Mouse (Mus musculus): ENCODE data around the gene Ppp4r3a. TPM values are rescaled to one million over a fixed set of nuclear protein-coding genes. Genes with fewer than 3 reads are reported as not detected.
A peak's percentile ranks its signal among the peaks of the same experiment; 100 is the strongest.

Gene Ppp4r3a
- polyA plus RNA-seq, 1 experiment from 2014 or later = 39.9 TPM

DNA sequence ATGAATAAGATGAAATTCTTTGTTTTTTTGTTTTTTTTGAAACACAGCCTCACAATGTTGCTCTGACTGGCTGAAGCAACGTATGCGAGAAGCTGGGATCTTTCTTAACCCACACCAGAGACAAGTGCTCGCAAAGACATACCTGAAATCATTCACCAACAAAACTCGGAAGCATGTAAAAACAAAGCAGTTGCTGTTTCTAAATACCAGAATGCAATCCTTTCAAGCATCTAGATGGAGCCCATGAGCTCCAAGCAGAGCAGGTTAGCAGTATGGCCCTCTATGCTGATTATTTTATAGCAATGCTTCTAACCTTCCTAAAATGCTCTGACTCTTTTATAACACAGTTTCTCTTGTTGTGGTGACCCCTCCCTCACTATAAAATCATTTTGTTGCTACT lies 735 bp upstream of the Ppp4r3a start:
- no peak for ATAC-seq (ENCODE audit: insufficient read depth, low FRiP score, low read depth)

DNA sequence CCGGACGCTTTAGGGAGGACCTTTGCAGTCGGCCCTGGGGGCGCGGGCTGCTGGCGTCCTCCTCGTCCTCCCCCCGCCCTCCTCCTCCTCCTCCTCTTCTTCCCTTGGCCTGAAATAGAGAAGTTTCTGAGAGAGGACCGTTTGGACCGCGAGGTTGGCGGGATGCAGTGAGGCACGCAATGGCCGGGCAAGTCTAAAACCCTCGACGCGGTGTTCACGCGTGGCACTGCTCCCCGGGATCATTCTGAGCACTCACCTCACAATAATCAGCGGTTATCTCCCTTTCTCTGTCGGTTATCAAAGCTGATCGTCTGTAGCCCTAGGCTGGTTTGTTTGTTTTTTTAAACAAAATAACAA lies 315 bp upstream of the Ppp4r3a start:
- Histone ChIP-seq H3K4me3 (replicated peaks) (peak overlapping the region; percentile 84), H3K4me1 (peaks cover 11% of the 10 kb centered on the region), H3K27ac (peak overlapping the region; percentile 99), H3K9ac (peak overlapping the region; percentile 80), H3K9me3 (no peaks in the 10 kb centered on the region), H3K27me3 (replicated peaks) (no peaks in the 10 kb centered on the region), H3K4me2 (peak overlapping the region; percentile 67), H3K36me3 (0 out of 2 replicates have a peak, but pooled peaks cover 2% of the 10 kb centered on the region)
- WGBS = 0% methylated on average over 23 of the region's 23 CpGs
- ATAC-seq (ENCODE audit: insufficient read depth, low FRiP score, low read depth) = no peak; the same call in 1 of the 2 replicates

More for the DNA sequence above, 735 bp upstream of the Ppp4r3a start:
- Histone ChIP-seq H3K36me3 (0 out of 2 replicates have a peak, but pooled peaks cover 2% of the 10 kb centered on the region), H3K9me3 (no peaks in the 10 kb centered on the region), H3K4me1 (peaks cover 11% of the 10 kb centered on the region), H3K27me3 (replicated peaks) (no peaks in the 10 kb centered on the region), H3K4me3 (replicated peaks) (peak overlapping the region; percentile 84), H3K4me2 (peak overlapping the region; percentile 67), H3K27ac (peak overlapping the region; percentile 99), H3K9ac (0 out of 2 replicates have a peak overlapping the region, but pooled peaks have one; percentile 80)
- 11% methylated on average over 4 of the region's 4 CpGs for WGBS

- peak overlapping the region; percentile 84 for H3K4me3 ChIP-seq (replicated peaks)
- under 1% methylated on average over 69 of the region's 69 CpGs for WGBS
Measured at GRCm38 (mm10) chr12:101082296-101083075, 1.0 kb downstream of the Ppp4r3a start.

DNA sequence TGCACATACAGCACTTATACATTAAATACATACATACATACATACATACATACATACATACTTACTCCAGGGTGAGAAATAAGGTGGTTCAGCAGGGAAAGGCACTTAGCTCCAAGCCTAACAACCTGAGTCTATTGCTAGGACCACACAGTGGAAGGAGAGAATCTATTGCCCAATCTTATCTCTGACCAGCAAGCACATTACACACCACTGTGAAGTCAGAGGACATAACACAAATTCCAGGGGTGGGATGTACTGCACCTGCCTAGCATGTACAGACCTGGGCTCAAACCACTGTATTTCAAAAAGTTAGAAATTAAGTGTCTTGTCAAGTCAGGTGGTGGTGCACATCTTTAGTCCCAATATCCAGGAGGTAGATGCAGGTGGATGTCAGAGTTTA lies 5.5 kb downstream of the Ppp4r3a start:
- Histone ChIP-seq H3K9me3 (no peaks in the 10 kb centered on the region), H3K4me2 (no peak overlapping the region), H3K4me1 (peaks cover 9% of the 10 kb centered on the region; the same call in 1 of the 2 replicates), H3K27me3 (replicated peaks) (no peaks in the 10 kb centered on the region), H3K4me3 (replicated peaks) (no peak overlapping the region), H3K9ac (no peak overlapping the region), H3K36me3 (peaks cover 2% of the 10 kb centered on the region; the same call in 1 of the 2 replicates), H3K27ac (no peak overlapping the region)
- ATAC-seq (ENCODE audit: insufficient read depth, low FRiP score, low read depth) = no peak

More at GRCm38 (mm10) chr12:101082296-101083075, 1.0 kb downstream of the Ppp4r3a start:
- Histone ChIP-seq H3K4me2 (peak overlapping the region; percentile 71), H3K36me3 (0 out of 2 replicates have a peak, but pooled peaks cover 2% of the 10 kb centered on the region), H3K27me3 (replicated peaks) (no peaks in the 10 kb centered on the region), H3K9me3 (no peaks in the 10 kb centered on the region), H3K4me1 (peaks cover 15% of the 10 kb centered on the region), H3K27ac (peak overlapping the region; percentile 99), H3K9ac (peak overlapping the region; percentile 97)
- peak; percentile 0; the same call in 1 of the 2 replicates for ATAC-seq (ENCODE audit: insufficient read depth, low FRiP score, low read depth)

GRCm38 (mm10) chr12:101075433-101075832 lies 8.1 kb downstream of the Ppp4r3a start:
- Histone ChIP-seq H3K9me3 (no peaks in the 10 kb centered on the region), H3K4me2 (no peak overlapping the region), H3K27ac (no peak overlapping the region), H3K27me3 (replicated peaks) (no peaks in the 10 kb centered on the region), H3K36me3 (peaks cover under 1% of the 10 kb centered on the region; the same call in 1 of the 2 replicates), H3K4me1 (0 out of 2 replicates have a peak, but pooled peaks cover 5% of the 10 kb centered on the region), H3K4me3 (replicated peaks) (no peak overlapping the region), H3K9ac (no peak overlapping the region)
- WGBS = 90% methylated on average over 3 of the region's 3 CpGs
- ATAC-seq (ENCODE audit: insufficient read depth, low FRiP score, low read depth) = no peak

- 93% methylated on average over 4 of the region's 4 CpGs for WGBS
- no peak overlapping the region for H3K4me3 ChIP-seq (replicated peaks)
- no peaks in the 10 kb centered on the region; the same call in 1 of the 2 replicates for H3K36me3 ChIP-seq
- 0 out of 2 replicates have a peak, but pooled peaks cover 5% of the 10 kb centered on the region for H3K4me1 ChIP-seq
- no peak overlapping the region for H3K27ac ChIP-seq
- no peak for ATAC-seq (ENCODE audit: insufficient read depth, low FRiP score, low read depth)
- H3K4me2 ChIP-seq = no peak overlapping the region
- H3K27me3 ChIP-seq (replicated peaks) = no peaks in the 10 kb centered on the region
- no peak overlapping the region for H3K9ac ChIP-seq
- no peaks in the 10 kb centered on the region for H3K9me3 ChIP-seq
Measured at GRCm38 (mm10) chr12:101074821-101075429, 8.6 kb downstream of the Ppp4r3a start.

DNA sequence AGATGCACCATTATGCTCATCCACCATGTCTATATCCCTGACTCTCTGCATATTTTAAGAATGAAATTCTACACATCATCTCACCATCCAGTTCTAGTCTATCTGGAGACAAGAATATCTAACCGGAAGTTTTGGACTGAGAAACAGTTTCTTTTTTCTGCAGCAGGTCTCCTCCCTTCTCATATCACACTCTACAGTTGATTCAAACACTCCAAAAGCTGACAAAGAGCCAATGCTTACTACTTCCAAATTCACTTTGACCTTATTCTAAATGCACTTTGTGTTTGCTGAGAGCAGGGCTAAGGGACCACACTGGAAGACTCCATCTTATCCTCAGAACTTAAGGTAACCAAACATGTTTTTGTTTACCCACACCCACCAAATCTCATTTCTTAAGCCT lies 13.7 kb downstream of the Ppp4r3a start:
- Histone ChIP-seq H3K4me1 (no peaks in the 10 kb centered on the region), H3K4me2 (no peak overlapping the region), H3K9me3 (no peaks in the 10 kb centered on the region), H3K27ac (no peak overlapping the region), H3K9ac (no peak overlapping the region), H3K27me3 (replicated peaks) (no peaks in the 10 kb centered on the region), H3K4me3 (replicated peaks) (no peak overlapping the region), H3K36me3 (0 out of 2 replicates have a peak, but pooled peaks cover 8% of the 10 kb centered on the region)
- 87% methylated on average over 1 of the region's 1 CpGs for WGBS
- no peak for ATAC-seq (ENCODE audit: insufficient read depth, low FRiP score, low read depth)

- Histone ChIP-seq H3K36me3 (peaks cover 29% of the 10 kb centered on the region), H3K4me1 (no peaks in the 10 kb centered on the region), H3K9me3 (no peaks in the 10 kb centered on the region), H3K9ac (no peak overlapping the region), H3K4me3 (replicated peaks) (no peak overlapping the region), H3K27me3 (replicated peaks) (no peaks in the 10 kb centered on the region), H3K27ac (no peak overlapping the region), H3K4me2 (no peak overlapping the region)
- ATAC-seq (ENCODE audit: insufficient read depth, low FRiP score, low read depth) = no peak
- WGBS = 85% methylated on average over 1 of the region's 1 CpGs
Measured at GRCm38 (mm10) chr12:101066329-101066728, 17.2 kb downstream of the Ppp4r3a start.

GRCm38 (mm10) chr12:101039956-101040355 lies 43.5 kb downstream of the Ppp4r3a start:
- Histone ChIP-seq H3K4me1 (no peaks in the 10 kb centered on the region), H3K4me2 (no peak overlapping the region), H3K27ac (no peak overlapping the region), H3K9me3 (no peaks in the 10 kb centered on the region), H3K27me3 (replicated peaks) (no peaks in the 10 kb centered on the region), H3K9ac (no peak overlapping the region), H3K36me3 (peaks cover 37% of the 10 kb centered on the region), H3K4me3 (replicated peaks) (no peak overlapping the region)
- ATAC-seq (ENCODE audit: insufficient read depth, low FRiP score, low read depth) = no peak

GRCm38 (mm10) chr12:101028954-101029731 lies 54.4 kb downstream of the Ppp4r3a start, which contains the start of gene Ccdc88c:
Gene Ccdc88c (minus strand): TSS chr12:101029056.
- H3K27ac ChIP-seq = peak within 1 kb of the TSS; percentile 88
- peak within 1 kb of the TSS; percentile 45; the same call in 1 of the 2 replicates for H3K9ac ChIP-seq
- peaks cover 4% of the 10 kb centered on the region; the same call in 1 of the 2 replicates for H3K27me3 ChIP-seq (replicated peaks)
- H3K4me2 ChIP-seq = peak within 1 kb of the TSS; percentile 97
- H3K9me3 ChIP-seq = no peaks in the 10 kb centered on the region
- under 1% methylated on average over 51 of the region's 56 CpGs for WGBS
- H3K36me3 ChIP-seq = no peaks in the 10 kb centered on the region
- ATAC-seq (ENCODE audit: insufficient read depth, low FRiP score, low read depth) = peak; percentile 89
- H3K4me3 ChIP-seq (replicated peaks) = peak within 1 kb of the TSS; percentile 59
- peaks cover 20% of the 10 kb centered on the region for H3K4me1 ChIP-seq

DNA sequence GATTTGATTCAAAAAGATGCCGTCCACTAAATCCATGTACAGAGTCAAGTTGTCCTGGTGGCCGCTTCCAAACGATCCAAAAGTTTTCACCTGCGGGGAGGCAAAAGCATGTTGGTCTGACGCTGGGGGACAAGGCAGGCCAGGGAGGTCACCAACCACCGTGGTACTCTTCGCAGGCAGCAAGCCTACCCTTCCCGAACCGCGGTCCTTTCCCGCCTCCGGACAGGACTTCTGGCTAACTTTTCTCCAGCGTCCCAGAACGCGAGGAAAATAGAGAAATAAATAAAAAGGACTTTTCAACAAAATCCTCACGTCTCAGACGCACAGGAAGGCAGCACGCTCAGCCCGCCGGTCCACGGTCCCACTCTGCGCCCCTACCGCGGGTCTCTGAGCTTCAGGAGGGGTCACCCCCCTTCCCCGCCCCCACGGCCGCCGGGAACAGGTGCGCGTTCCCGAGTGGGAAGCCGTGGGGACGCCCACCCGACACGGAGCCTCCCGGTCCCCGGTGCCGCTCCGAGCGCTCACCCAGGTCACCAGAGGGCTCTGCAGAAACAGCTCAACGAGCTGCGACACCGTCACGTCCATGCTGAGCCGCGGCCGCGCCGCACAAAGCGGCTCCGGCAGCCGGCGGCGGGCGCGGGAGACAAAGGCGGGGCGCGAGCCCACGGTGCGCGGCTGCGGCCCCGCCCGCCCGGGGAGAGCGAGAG lies 55.1 kb downstream of the Ppp4r3a start:
- WGBS = under 1% methylated on average over 60 of the region's 67 CpGs
- Histone ChIP-seq H3K9ac (peak overlapping the region; percentile 45; the same call in 1 of the 2 replicates), H3K36me3 (no peaks in the 10 kb centered on the region), H3K4me2 (peak overlapping the region; percentile 97), H3K27me3 (replicated peaks) (peaks cover 4% of the 10 kb centered on the region; the same call in 1 of the 2 replicates), H3K4me1 (peaks cover 23% of the 10 kb centered on the region), H3K4me3 (replicated peaks) (peak overlapping the region; percentile 59), H3K27ac (peak overlapping the region; percentile 88), H3K9me3 (no peaks in the 10 kb centered on the region)
- no peak for ATAC-seq (ENCODE audit: insufficient read depth, low FRiP score, low read depth)
